Mouse (Mus musculus): ENCODE measurements at regions not wholly inside any gene's neighbourhood (a gene's known extent, or its start where the extent isn't known, plus 50 kb on each side); places are given as distances from the start of the nearest gene placed in this dataset.
A peak's percentile ranks its signal among the peaks of the same experiment; 100 is the strongest.

- DNase-seq (ENCODE audit: inconsistent ontology term): peak; percentile 55
Measured at GRCm38 (mm10) chr2:137706528-137706988, 549.8 kb upstream of the Btbd3 start.

GRCm38 (mm10) chr2:137705724-137706422 lies 550.5 kb upstream of the Btbd3 start:
- peak; percentile 66 for DNase-seq (ENCODE audit: inconsistent ontology term)

DNA sequence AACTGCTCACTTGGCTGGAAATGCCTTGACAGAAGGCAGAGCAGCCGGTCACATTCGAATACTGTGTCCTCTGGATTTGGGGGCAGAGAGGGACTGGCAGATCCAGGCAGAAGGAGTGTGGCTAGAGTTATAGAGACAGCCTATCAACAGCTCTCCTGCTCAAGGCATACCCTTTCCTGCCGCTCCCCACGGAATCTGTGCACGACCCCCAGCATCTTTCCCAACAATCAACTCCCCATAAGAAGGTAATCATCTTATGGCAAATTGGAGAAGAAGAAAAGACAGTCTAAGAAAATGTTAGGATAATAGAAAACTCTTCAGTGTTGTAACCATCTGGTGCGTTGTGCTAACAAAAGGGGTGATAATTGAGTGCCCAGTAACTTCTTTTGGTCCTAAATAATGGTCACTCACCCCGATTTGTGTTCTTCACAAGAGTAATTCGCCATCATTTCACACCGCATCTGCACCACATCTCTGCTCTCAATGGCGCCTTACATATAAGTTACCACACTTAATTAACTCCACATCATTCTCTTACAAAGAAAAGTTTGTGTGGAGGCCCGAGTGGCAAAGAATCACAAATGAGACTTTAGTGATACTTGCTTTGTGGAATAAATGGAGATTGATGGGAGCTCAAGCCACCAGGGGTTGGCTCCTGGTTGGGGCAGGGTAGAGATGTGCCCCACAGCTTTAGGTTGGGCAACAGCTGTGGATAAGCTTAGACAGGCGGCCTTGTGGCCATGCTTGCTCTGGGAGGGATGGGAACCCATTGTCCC lies 551.2 kb upstream of the Btbd3 start:
- no peak for DNase-seq (ENCODE audit: inconsistent ontology term)

DNA sequence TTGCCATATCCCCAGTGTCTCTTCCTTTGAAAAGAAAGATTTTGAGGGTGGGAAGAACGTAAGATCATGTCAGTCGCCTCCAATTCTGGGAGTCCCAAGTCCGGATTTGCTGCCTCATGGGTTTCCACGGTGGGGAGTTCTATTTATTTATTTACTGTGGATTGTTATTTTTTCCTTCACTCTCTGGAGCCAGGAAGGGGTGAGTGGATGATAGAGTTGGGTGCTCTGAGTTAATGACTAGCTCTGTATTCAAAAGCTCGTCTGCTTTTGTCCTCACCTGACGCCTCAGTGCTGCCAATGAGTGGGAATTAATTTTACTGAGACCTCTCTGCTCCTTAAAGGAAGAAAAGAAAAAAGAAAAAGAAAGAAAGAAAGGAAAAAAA lies 551.8 kb upstream of the Btbd3 start:
- no peak for DNase-seq (ENCODE audit: inconsistent ontology term)

DNA sequence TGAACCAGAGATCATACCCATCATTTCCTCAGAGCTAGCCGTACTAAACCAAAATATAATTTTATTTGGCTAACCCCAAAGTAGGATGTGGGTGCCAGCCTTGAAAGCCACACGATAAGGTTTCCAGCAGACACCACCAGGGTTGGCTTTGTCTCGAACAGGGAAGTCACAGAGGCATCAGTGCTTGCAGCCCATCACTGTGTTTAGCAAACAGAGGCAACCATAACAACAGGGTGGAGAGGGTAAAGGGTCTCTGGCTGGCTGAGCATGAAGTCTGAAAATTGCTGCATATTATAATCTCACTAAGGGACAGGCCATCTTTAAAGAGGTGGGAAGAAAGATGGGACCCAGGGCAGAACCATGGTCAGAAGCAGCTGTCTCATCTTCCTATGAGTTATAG lies 552.3 kb upstream of the Btbd3 start:
- DNase-seq (ENCODE audit: inconsistent ontology term): no peak

GRCm38 (mm10) chr2:137695885-137696284 lies 560.5 kb upstream of the Btbd3 start:
- no peak for DNase-seq (ENCODE audit: inconsistent ontology term)

DNA sequence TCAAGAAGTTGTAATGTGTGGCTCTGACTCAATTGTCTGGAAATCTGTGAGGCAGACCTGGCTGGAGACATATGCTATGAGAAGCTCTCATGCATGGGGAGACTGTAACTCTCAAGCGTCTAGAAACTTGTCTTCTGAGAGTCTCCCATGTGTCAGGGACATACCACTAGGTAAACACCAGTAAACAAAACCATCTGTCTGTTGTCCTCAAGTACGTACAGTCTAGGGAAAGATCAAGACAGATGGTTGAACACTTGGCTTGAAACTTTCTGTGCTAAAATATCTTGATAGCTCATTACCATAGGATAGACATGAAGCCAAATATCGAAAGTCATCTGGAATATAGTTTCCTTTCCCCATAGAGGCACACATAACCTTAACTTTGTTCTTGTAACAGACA lies 562.3 kb upstream of the Btbd3 start:
- DNase-seq (ENCODE audit: inconsistent ontology term): no peak

- DNase-seq (ENCODE audit: inconsistent ontology term): peak; percentile 36
Measured at GRCm38 (mm10) chr2:137687208-137687607, 569.2 kb upstream of the Btbd3 start.

GRCm38 (mm10) chr2:137686735-137687134 lies 569.6 kb upstream of the Btbd3 start:
- DNase-seq (ENCODE audit: inconsistent ontology term): no peak

GRCm38 (mm10) chr2:137681762-137682161 lies 565.3 kb upstream of the Jag1 start:
- no peak for DNase-seq (ENCODE audit: inconsistent ontology term)

DNA sequence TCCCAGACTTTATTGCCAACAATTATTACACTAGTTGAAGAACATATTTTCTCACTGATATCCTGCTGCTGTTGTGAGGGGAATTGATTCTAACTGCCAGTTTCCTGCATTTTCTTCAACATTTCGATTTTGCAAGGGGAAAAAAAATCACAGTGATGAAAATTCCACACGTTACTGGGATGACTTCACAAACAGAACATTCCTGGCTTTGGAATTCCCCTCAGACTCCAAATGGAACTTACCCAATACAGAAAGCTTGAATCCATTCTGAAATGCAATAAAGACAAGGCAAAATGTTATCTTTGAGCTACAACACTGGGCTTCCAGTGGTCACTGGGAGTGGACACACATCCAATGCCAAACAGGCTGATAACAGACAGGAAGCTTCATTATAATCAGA lies 546.7 kb upstream of the Jag1 start:
- peak; percentile 85 for DNase-seq (ENCODE audit: inconsistent ontology term)

DNA sequence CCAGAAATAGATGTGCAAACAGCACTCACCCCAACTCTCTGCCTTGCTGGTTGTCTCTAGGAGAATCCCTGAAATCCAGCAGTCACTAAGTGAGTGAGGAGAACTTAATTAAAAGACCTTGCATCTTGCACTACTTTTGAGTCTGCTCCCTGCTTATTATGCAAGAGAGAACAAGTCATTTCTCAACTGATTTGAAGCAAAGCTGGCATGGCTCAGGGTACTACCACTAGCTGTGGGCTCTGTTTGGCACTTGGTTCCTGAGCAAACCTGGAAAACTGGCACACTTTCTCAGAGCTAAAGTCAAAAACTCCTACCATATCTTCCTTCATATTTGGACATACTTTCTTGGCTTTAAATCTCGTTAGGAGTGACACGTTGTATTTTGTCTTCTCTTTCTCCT lies 545.8 kb upstream of the Jag1 start:
- no peak for DNase-seq (ENCODE audit: inconsistent ontology term)

- DNase-seq (ENCODE audit: inconsistent ontology term): no peak
Measured at GRCm38 (mm10) chr2:137660449-137660848, 544.0 kb upstream of the Jag1 start.

- DNase-seq (ENCODE audit: inconsistent ontology term): peak; percentile 93
Measured at GRCm38 (mm10) chr2:137654296-137654695, 537.9 kb upstream of the Jag1 start.

- no peak for DNase-seq (ENCODE audit: inconsistent ontology term)
Measured at GRCm38 (mm10) chr2:137644160-137644559, 527.7 kb upstream of the Jag1 start.

- no peak for DNase-seq (ENCODE audit: inconsistent ontology term)
Measured at GRCm38 (mm10) chr2:137643269-137644055, 527.0 kb upstream of the Jag1 start.

DNA sequence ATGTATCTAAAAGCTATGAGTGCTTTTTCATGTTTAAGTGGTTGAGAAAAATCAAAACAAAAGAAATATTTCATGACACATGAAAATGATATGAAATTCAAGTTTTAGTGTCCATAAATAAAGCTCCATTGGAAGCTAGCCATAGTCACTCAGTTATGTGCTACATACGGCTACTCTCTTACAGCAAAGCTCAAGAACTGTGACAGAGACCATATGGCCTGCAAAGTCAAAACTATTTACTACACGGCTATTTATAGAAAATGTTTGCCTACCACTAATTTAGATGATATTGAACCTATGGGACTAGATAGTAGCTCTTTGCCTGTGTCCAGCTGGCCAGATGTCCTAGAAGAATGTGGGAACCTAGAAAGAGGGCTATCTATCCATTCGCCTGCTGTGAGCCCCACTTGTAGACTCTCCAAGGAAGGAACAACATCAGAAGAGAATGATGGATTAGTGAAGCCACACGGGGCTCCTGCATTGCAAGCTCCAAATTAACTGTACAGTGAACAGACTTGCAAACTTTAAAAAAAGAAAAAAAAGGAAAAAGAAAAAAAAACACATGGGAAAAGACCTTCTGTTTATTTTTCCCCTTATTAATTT lies 518.7 kb upstream of the Jag1 start:
- no peak for DNase-seq (ENCODE audit: inconsistent ontology term)

GRCm38 (mm10) chr2:137616637-137617036 lies 500.2 kb upstream of the Jag1 start:
- no peak for DNase-seq (ENCODE audit: inconsistent ontology term)

DNA sequence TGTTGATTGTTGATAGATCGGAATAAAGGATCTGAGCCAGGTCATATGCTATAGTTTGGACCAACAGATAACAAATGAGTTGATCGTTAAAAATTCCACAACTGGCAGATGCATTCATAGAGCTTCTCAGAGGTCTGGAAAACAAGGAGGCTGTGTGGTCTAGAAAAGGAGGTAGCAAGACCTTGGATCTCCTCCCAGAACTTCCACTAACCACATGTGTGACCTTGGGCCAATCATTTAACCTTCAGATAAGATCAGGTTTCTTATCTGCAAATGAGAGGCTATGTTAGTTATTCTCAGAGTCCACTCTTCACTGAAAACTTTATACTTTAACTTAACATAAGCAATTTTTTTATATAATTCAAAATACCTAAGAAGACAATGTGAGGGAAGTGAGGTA lies 497.3 kb upstream of the Jag1 start:
- DNase-seq (ENCODE audit: inconsistent ontology term): peak; percentile 50

DNA sequence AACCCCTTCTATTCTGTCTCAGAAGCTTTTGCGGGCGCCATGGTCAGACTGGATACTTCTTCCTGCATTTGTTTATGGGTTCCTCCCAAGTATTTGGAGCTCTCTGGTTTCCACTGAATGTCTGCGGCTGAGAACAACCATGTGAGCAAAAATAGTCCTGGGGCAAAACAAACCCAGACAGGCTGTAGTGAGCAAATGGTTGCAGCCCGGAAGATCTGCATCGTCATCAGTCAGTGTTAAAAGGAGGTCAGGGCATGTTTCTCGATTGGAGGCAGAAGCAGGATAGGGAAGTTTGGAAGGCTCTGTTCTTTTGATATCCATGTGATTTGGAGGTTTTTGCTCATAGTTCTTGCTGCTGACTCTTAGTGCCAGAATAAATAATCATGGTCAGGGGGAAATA lies 492.1 kb upstream of the Jag1 start:
- no peak for DNase-seq (ENCODE audit: inconsistent ontology term)

DNA sequence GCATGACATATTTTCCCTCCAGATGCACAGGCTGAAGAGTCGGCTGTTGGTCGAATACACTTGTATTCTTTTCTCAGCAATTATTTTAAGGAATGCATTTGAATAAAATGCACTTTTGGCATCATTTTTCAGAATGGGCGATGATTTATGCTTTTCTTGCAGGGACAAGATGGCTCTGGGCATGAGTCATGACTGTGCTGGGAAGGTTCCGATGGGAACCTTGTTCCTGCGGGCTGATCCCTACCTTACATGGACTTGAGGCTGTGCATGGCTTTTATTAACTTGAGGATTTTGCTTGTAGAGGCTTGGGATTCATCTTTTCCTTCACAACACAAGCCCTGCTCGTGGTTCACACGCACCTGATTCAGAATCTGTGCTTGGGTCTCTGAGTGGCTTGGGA lies 481.7 kb upstream of the Jag1 start:
- peak; percentile 71 for DNase-seq (ENCODE audit: inconsistent ontology term)

- peak; percentile 88 for DNase-seq (ENCODE audit: inconsistent ontology term)
Measured at GRCm38 (mm10) chr2:137594509-137594908, 478.1 kb upstream of the Jag1 start.

All from Muller cell, postnatal 12 days (primary cell).